Mouse (Mus musculus) ES-E14 (cell line): ENCODE results near the gene Dab2ip. TPM values are rescaled to one million over a fixed set of nuclear protein-coding genes. Genes with fewer than 3 reads are reported as not detected.

Experiments
- DNase-seq: peaks from one replicate; pipeline ENCODE4 v3.0.0-alpha.2; 2013; ENCODE audit warnings: low read depth, low spot score
- H3K27ac ChIP-seq: 2 replicates; pipeline ENCODE4 v1.5.1; 2012; ENCODE audit warnings: low read depth, mild to moderate bottlenecking, low read length, moderate library complexity, mixed read lengths; ENCODE audit not compliant: poor library complexity, insufficient read depth, severe bottlenecking
- H3K36me3 ChIP-seq: 2 replicates; pipeline ENCODE4 v1.6.1; 2012; ENCODE audit warnings: mild to moderate bottlenecking, low read length, moderate library complexity, mixed read lengths; ENCODE audit not compliant: control insufficient read depth, poor library complexity, insufficient read depth, severe bottlenecking
- H3K4me1 ChIP-seq, 2 experiments: fragments of 150-350 bp in 1 of 2; sonication (generic) in 1 of 2; 2 replicates each; pipeline ENCODE4 v1.6.1; 2012; ENCODE audit warnings: low read length in 2 of 2, mild to moderate bottlenecking in 1 of 2, mixed read lengths in 1 of 2; ENCODE audit not compliant: control insufficient read depth in 2 of 2, insufficient read depth in 2 of 2, poor library complexity in 1 of 2
- H3K4me3 ChIP-seq, 2 experiments: fragments of 150-350 bp in 1 of 2; sonication (generic) in 1 of 2; 2 replicates each; pipeline ENCODE4 v1.5.1; 2012; ENCODE audit warnings: low read length in 2 of 2, low read depth in 1 of 2, mild to moderate bottlenecking in 1 of 2, mixed read lengths in 1 of 2; ENCODE audit not compliant: insufficient read depth in 1 of 2, poor library complexity in 1 of 2, severe bottlenecking in 1 of 2
- H3K9ac ChIP-seq: 2 replicates; pipeline ENCODE4 v1.6.1; 2012; ENCODE audit warnings: low read depth, mild to moderate bottlenecking, low read length, mixed read lengths; ENCODE audit not compliant: poor library complexity, insufficient read depth, severe bottlenecking
- H3K9me3 ChIP-seq: fragments of 150-350 bp; sonication (generic); 2 replicates; pipeline ENCODE4 v1.6.1; 2012; ENCODE audit warnings: low read depth, mild to moderate bottlenecking, low read length; ENCODE audit not compliant: control insufficient read depth, insufficient read depth
- CHD2 ChIP-seq: IDR thresholded peaks from 2 replicates; pipeline ENCODE4 v1.6.1; 2014; ENCODE audit warnings: mild to moderate bottlenecking, low read depth, low read length, inconsistent platforms
- HCFC1 ChIP-seq: IDR thresholded peaks from 2 replicates; pipeline ENCODE4 v1.6.1; 2012; ENCODE audit warnings: low read length, inconsistent platforms, borderline replicate concordance; ENCODE audit not compliant: insufficient read depth
- MAFK ChIP-seq: IDR thresholded peaks from 2 replicates; pipeline ENCODE4 v1.6.1; 2014; ENCODE audit warnings: mild to moderate bottlenecking, low read depth, low read length, inconsistent platforms; ENCODE audit not compliant: insufficient read depth
- ZC3H11A ChIP-seq: IDR thresholded peaks from 2 replicates; pipeline ENCODE4 v1.6.1; 2012; ENCODE audit warnings: low read depth, mild to moderate bottlenecking, inconsistent platforms, low read length, borderline replicate concordance
- ZNF384 ChIP-seq: IDR thresholded peaks from 2 replicates; pipeline ENCODE4 v1.6.1; 2012; ENCODE audit warnings: low read depth, low read length, inconsistent platforms
- in situ Hi-C, 2 experiments: fragments of 600-800 bp; cut with MboI; formaldehyde crosslinking; loops; one replicate each; pipeline ENCODE4 v1.15.1; 2025; ENCODE audit warnings: low sequenced_read_pairs in 2 of 2, inconsistent platforms in 1 of 2; ENCODE audit not compliant: unreplicated experiment in 2 of 2
- total RNA-seq: library from RNA; depleted of rRNA; stranded (reverse); fragments of 300-350 nt; gene quantifications from 2 replicates; pipeline ENCODE4 v1.2.3, GENCODE M21; 2012

The Dab2ip gene
- total RNA-seq, 1 experiment = 46.9 TPM

GRCm38 (mm10) chr2:35692272-35692900 is 134.3 kb downstream of the Dab2ip start:
- Histone ChIP-seq H3K36me3 (no peaks in the 10 kb centered on the region), H3K9ac (no peak overlapping the region; the same call in 1 of the 2 replicates), H3K27ac (no peak overlapping the region), H3K4me3 (no peak overlapping the region), H3K9me3 (no peaks in the 10 kb centered on the region), H3K4me1 (peaks cover 12 to 39% of the 10 kb centered on the region in 2 experiments; a peak in 2 of 4 replicates)
- no peak for DNase-seq
- no peak for TF ChIP-seq HCFC1
- TF ChIP-seq ZNF384 = no peak
- no peak for TF ChIP-seq MAFK
- no peak for TF ChIP-seq CHD2
- no peak for TF ChIP-seq ZC3H11A
- in situ Hi-C loops = no loop called here

GRCm38 (mm10) chr2:35693037-35693436 is 135.0 kb downstream of the Dab2ip start:
- Histone ChIP-seq H3K4me1 (peaks cover 12 to 39% of the 10 kb centered on the region in 2 experiments; a peak in 2 of 4 replicates), H3K9me3 (no peaks in the 10 kb centered on the region), H3K36me3 (no peaks in the 10 kb centered on the region), H3K27ac (no peak overlapping the region), H3K4me3 (no peak overlapping the region), H3K9ac (no peak overlapping the region)
- in situ Hi-C loops = no loop called here
- TF ChIP-seq CHD2 (no peak), MAFK (no peak), ZNF384 (no peak), HCFC1 (no peak), ZC3H11A (no peak)
- no peak for DNase-seq

- H3K9me3 ChIP-seq = no peaks in the 10 kb centered on the region
- no peak overlapping the region for H3K4me3 ChIP-seq
- no peak for DNase-seq
- H3K9ac ChIP-seq = no peak overlapping the region
- in situ Hi-C loops = no loop called here
- H3K27ac ChIP-seq = no peak overlapping the region
- H3K4me1 ChIP-seq = peaks cover 12 to 39% of the 10 kb centered on the region in 2 experiments; a peak in 2 of 4 replicates
- TF ChIP-seq ZNF384 = no peak
- TF ChIP-seq CHD2 = no peak
- no peak for TF ChIP-seq MAFK
- TF ChIP-seq ZC3H11A = no peak
- TF ChIP-seq HCFC1 = no peak
- H3K36me3 ChIP-seq = no peaks in the 10 kb centered on the region
Measured at GRCm38 (mm10) chr2:35694111-35694510, 136.0 kb downstream of the Dab2ip start.

GRCm38 (mm10) chr2:35696193-35696541 is 138.1 kb downstream of the Dab2ip start:
- in situ Hi-C loops = no loop called here
- no peaks in the 10 kb centered on the region for H3K36me3 ChIP-seq
- no peaks in the 10 kb centered on the region for H3K9me3 ChIP-seq
- DNase-seq = no peak
- H3K27ac ChIP-seq = no peak overlapping the region
- no peak for TF ChIP-seq CHD2
- no peak for TF ChIP-seq ZNF384
- no peak for TF ChIP-seq HCFC1
- TF ChIP-seq MAFK = no peak
- TF ChIP-seq ZC3H11A = no peak
- H3K9ac ChIP-seq = no peak overlapping the region
- H3K4me3 ChIP-seq = no peak overlapping the region
- peaks cover 12 to 33% of the 10 kb centered on the region in 2 experiments; a peak in 2 of 4 replicates for H3K4me1 ChIP-seq
